Mouse (Mus musculus) forebrain, postnatal 0 days (tissue): ENCODE measurements around the gene Apoa5. TPM values are rescaled to one million over a fixed set of nuclear protein-coding genes. Genes with fewer than 3 reads are reported as not detected.

Source experiments
- ATAC-seq: fragments of 200-750 bp; cut with Nextera tagmentation; 2 replicates; pipeline ENCODE4 v1.8.0; 2017; ENCODE audit warnings: mild to moderate bottlenecking, moderate library complexity
- DNase-seq: peaks from one replicate; pipeline ENCODE4 v3.0.0-alpha.2; 2015
- H3K27ac ChIP-seq: fragments of 300-500 bp; sonication (generic); 2 replicates; pipeline ENCODE4 v1.5.1; 2014; ENCODE audit warnings: low read depth, mild to moderate bottlenecking, antibody characterized with exemption, low read length, moderate library complexity, mixed read lengths
- H3K27me3 ChIP-seq: fragments of 300-500 bp; sonication (generic); 2 replicates; pipeline ENCODE4 v1.6.1; 2014; ENCODE audit warnings: mild to moderate bottlenecking, low read length, mixed read lengths; ENCODE audit not compliant: insufficient read depth
- H3K36me3 ChIP-seq: fragments of 300-500 bp; sonication (generic); 2 replicates; pipeline ENCODE4 v1.6.1; 2014; ENCODE audit warnings: mild to moderate bottlenecking, moderate library complexity; ENCODE audit not compliant: insufficient read depth
- H3K4me1 ChIP-seq: fragments of 300-500 bp; sonication (generic); 2 replicates; pipeline ENCODE4 v1.6.1; 2014; ENCODE audit warnings: antibody characterized with exemption; ENCODE audit not compliant: insufficient read depth
- H3K4me2 ChIP-seq: fragments of 300-500 bp; sonication (generic); 2 replicates; pipeline ENCODE4 v1.6.1; 2014; ENCODE audit warnings: low read depth, mild to moderate bottlenecking, moderate library complexity
- H3K4me3 ChIP-seq: fragments of 300-500 bp; sonication (generic); 2 replicates; pipeline ENCODE4 v1.5.1; 2014; ENCODE audit warnings: low read depth, low read length, mixed read lengths
- H3K9ac ChIP-seq: fragments of 300-500 bp; sonication (generic); 2 replicates; pipeline ENCODE4 v1.6.1; 2014; ENCODE audit warnings: mild to moderate bottlenecking
- H3K9me3 ChIP-seq: fragments of 300-500 bp; sonication (generic); 2 replicates; pipeline ENCODE4 v1.6.1; 2016; ENCODE audit warnings: low read length
- CTCF ChIP-seq: sonication (generic); IDR thresholded peaks from 2 replicates; pipeline ENCODE4 v1.5.1; 2016; ENCODE audit warnings: antibody characterized with exemption, control low read depth, low read depth
- WGBS: fragments of 180-500 bp; shearing (Covaris S2); extraction: QIAGEN DNeasy Blood & Tissue Kit; methylation state at CpG from one replicate; pipeline ENCODE4 v1.1.7; 2014; 5-methylcytosine and 5-hydroxymethylcytosine counted together
- polyA plus RNA-seq: library from polyadenylated mRNA; unstranded; fragments of >200 nt; fragmentation: Nextera tagmentation; extraction: Ambion mirVana; gene quantifications from 2 replicates; pipeline ENCODE4 v1.2.1, GENCODE M21; 2015
- total RNA-seq: library from RNA; depleted of rRNA; stranded (reverse); fragments of >200 nt; gene quantifications from 2 replicates; pipeline ENCODE4 v1.2.3, GENCODE M21; 2014

The Apoa5 gene
- total and polyA plus RNA-seq, 2 experiments from 2014 or later, result not detected

DNA sequence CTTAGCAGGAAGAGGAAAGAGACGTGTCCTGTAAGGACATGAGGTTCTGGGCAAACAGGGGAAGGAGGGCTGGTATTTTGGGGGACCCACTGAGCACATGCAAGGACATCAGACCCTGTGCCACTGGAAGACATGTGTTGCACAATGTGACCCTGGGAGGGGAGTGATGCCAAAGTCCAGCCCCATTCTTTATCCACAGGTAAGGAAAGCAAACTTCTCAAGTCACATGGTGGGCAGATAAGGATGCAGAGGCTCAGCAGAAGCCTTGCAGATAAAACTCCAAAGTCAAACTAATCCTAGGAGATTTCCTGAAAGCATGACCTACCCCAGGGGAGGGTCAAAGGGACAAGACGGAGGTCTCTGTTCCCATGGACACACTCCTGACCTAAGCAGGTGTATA lies 26.6 kb upstream of the Apoa5 start:
- H3K9me3 ChIP-seq, result no peaks in the 10 kb centered on the region
- H3K4me1 ChIP-seq, result no peaks in the 10 kb centered on the region
- no peak overlapping the region for H3K4me3 ChIP-seq
- no peak overlapping the region for H3K27ac ChIP-seq
- H3K4me2 ChIP-seq, result no peak overlapping the region
- H3K9ac ChIP-seq, result no peak overlapping the region
- H3K36me3 ChIP-seq, result no peaks in the 10 kb centered on the region
- no peaks in the 10 kb centered on the region for H3K27me3 ChIP-seq
- no peak for DNase-seq
- WGBS, result 77% methylated on average over 2 of the region's 2 CpGs
- no peak for TF ChIP-seq CTCF
- no peak for ATAC-seq

- Histone ChIP-seq H3K27me3 (no peaks in the 10 kb centered on the region), H3K4me3 (no peak overlapping the region), H3K4me2 (no peak overlapping the region), H3K9me3 (no peaks in the 10 kb centered on the region), H3K36me3 (no peaks in the 10 kb centered on the region), H3K9ac (no peak overlapping the region), H3K27ac (no peak overlapping the region), H3K4me1 (no peaks in the 10 kb centered on the region)
- 72% methylated on average over 4 of the region's 4 CpGs for WGBS
- ATAC-seq (no peak), DNase-seq (no peak)
- no peak for TF ChIP-seq CTCF
These were observed 25.3 kb upstream of the Apoa5 start for GRCm38 (mm10) chr9:46243122-46243521.

GRCm38 (mm10) chr9:46243584-46243983 lies 24.8 kb upstream of the Apoa5 start:
- no peaks in the 10 kb centered on the region for H3K4me1 ChIP-seq
- no peaks in the 10 kb centered on the region for H3K36me3 ChIP-seq
- H3K9me3 ChIP-seq, result no peaks in the 10 kb centered on the region
- H3K27me3 ChIP-seq, result no peaks in the 10 kb centered on the region
- WGBS, result 40% methylated on average over 8 of the region's 8 CpGs
- TF ChIP-seq CTCF, result no peak
- no peak overlapping the region for H3K4me2 ChIP-seq
- DNase-seq, result no peak
- H3K27ac ChIP-seq, result no peak overlapping the region
- H3K4me3 ChIP-seq, result no peak overlapping the region
- no peak for ATAC-seq
- H3K9ac ChIP-seq, result no peak overlapping the region

DNA sequence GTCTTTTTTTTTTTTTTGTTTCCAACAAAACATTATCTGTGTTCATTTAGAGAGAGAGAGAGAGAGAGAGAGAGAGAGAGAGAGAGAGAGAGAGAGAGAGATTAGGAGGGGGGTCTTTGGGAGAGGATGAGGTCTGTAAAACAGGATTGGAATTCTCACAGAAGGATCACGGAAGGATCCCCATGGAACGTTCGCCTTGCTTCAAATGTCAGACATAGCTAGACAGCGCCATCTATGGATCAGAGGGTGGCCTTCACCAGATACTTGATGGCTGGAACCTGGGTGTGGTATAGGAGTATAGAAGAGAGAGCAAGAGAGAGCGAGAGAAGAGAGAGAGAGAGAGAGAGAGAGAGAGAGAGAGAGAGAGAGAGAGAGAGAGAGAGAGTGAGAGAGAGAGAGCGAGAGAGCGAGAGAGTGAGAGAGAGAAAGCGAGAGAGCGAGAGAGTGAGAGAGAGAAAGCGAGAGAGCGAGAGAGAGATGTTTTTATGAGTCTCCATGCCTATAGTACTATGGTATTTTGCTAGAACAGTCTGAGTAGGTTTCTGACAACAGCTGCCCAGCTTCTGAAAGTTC lies 21.6 kb upstream of the Apoa5 start:
- no peak overlapping the region for H3K4me2 ChIP-seq
- H3K9me3 ChIP-seq, result no peaks in the 10 kb centered on the region
- DNase-seq (peak; percentile 89), ATAC-seq (peak; percentile 95)
- H3K36me3 ChIP-seq, result no peaks in the 10 kb centered on the region
- TF ChIP-seq CTCF, result peak; percentile 90
- no peak overlapping the region for H3K9ac ChIP-seq
- H3K27me3 ChIP-seq, result no peaks in the 10 kb centered on the region
- H3K4me1 ChIP-seq, result no peaks in the 10 kb centered on the region
- no peak overlapping the region for H3K27ac ChIP-seq
- 25% methylated on average over 11 of the region's 11 CpGs for WGBS
- no peak overlapping the region for H3K4me3 ChIP-seq

DNA sequence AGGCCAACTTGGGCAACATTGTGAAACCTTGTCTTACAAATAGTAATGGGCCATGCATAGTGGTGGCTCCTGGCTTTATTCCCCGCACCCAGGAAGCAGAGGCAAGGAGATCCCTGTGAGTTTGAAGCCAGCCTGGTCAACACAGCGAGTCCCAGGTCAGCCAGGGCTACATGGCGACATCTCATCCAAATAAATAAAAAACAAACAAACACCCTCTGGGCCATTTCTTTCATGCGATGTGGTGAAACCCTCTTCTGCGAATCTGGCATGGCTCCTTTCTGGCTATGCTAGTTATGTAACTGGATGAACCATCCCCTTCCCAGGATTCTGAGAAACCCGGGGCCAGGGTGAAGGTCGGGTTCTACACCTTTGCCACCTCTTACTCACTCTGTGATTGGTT lies 12.3 kb upstream of the Apoa5 start:
- WGBS, result 91% methylated on average over 7 of the region's 7 CpGs
- Histone ChIP-seq H3K27ac (no peak overlapping the region), H3K27me3 (no peaks in the 10 kb centered on the region), H3K9me3 (no peaks in the 10 kb centered on the region), H3K36me3 (no peaks in the 10 kb centered on the region), H3K9ac (no peak overlapping the region), H3K4me2 (no peak overlapping the region), H3K4me1 (no peaks in the 10 kb centered on the region), H3K4me3 (no peak overlapping the region)
- no peak for ATAC-seq
- TF ChIP-seq CTCF, result no peak
- DNase-seq, result no peak

GRCm38 (mm10) chr9:46256658-46257385 lies 11.6 kb upstream of the Apoa5 start:
- Histone ChIP-seq H3K27me3 (no peaks in the 10 kb centered on the region), H3K9ac (no peak overlapping the region), H3K4me3 (no peak overlapping the region), H3K4me1 (no peaks in the 10 kb centered on the region), H3K4me2 (no peak overlapping the region), H3K9me3 (no peaks in the 10 kb centered on the region), H3K36me3 (no peaks in the 10 kb centered on the region), H3K27ac (no peak overlapping the region)
- DNase-seq (no peak), ATAC-seq (no peak)
- WGBS, result 92% methylated on average over 10 of the region's 10 CpGs
- TF ChIP-seq CTCF, result no peak

DNA sequence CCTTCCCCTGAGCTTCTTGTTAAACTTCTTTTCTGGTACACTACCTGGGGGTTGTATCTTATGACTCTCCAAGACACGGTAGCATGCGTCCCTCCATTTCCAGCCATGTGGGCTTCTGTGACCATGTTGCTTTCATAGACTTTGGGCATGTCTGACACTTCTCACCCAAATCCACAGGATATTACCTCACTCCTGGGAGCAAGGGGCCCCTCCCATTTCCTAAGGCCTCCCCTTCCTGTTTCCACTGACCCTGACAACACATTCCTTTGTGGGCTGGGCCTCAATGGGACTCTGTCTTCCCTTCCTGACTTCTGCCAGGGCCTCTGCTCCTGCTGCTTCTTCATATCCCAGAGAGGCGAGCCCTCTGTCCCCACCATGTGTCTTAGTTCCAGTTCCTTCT lies 10.9 kb upstream of the Apoa5 start:
- DNase-seq (no peak), ATAC-seq (no peak)
- no peak for TF ChIP-seq CTCF
- Histone ChIP-seq H3K4me2 (no peak overlapping the region), H3K27ac (no peak overlapping the region), H3K36me3 (no peaks in the 10 kb centered on the region), H3K9ac (no peak overlapping the region), H3K4me3 (no peak overlapping the region), H3K27me3 (no peaks in the 10 kb centered on the region), H3K4me1 (no peaks in the 10 kb centered on the region), H3K9me3 (no peaks in the 10 kb centered on the region)
- WGBS, result 88% methylated on average over 3 of the region's 3 CpGs
